Mouse (Mus musculus) MEL (cell line): Measurements from ENCODE around the gene Celf2.

Experiments used
- CHD1 ChIP-seq: IDR thresholded peaks from 2 replicates; pipeline ENCODE4 v1.6.1; 2012; ENCODE audit warnings: low read depth, mild to moderate bottlenecking, inconsistent platforms, low read length, improper control_type of control experiment
- CTCF ChIP-seq, 3 experiments: IDR thresholded peaks in 2 of 3; conservative IDR thresholded peaks in 1 of 3; 2 replicates each; pipeline ENCODE4 v1.5.1; 2011 to 2012; ENCODE audit warnings: low read length in 3 of 3, low read depth in 2 of 3, mild to moderate bottlenecking in 2 of 3, improper control_type of control experiment in 1 of 3, inconsistent platforms in 1 of 3, mixed read lengths in 1 of 3, moderate library complexity in 1 of 3; ENCODE audit not compliant: control insufficient read depth in 1 of 3, insufficient read depth in 1 of 3, poor library complexity in 1 of 3, severe bottlenecking in 1 of 3
- EP300 ChIP-seq, 2 experiments: IDR thresholded peaks; 2 replicates each; pipeline ENCODE4 v1.6.1; 2011; ENCODE audit warnings: improper control_type of control experiment in 2 of 2, low read length in 2 of 2, low read depth in 1 of 2, mild to moderate bottlenecking in 1 of 2
- GABPA ChIP-seq: IDR thresholded peaks from 2 replicates; pipeline ENCODE4 v1.6.1; 2012; ENCODE audit warnings: low read depth, mild to moderate bottlenecking, inconsistent platforms, low read length, improper control_type of control experiment, moderate library complexity
- GATA1 ChIP-seq: IDR thresholded peaks from 2 replicates; pipeline ENCODE4 v1.6.1; 2011; ENCODE audit warnings: low read depth, low read length, improper control_type of control experiment
- MAFK ChIP-seq: IDR thresholded peaks from 2 replicates; pipeline ENCODE4 v1.6.1; 2011; ENCODE audit warnings: low read depth, mild to moderate bottlenecking, low read length, improper control_type of control experiment, borderline replicate concordance
- MYC ChIP-seq: IDR thresholded peaks from 2 replicates; pipeline ENCODE4 v1.6.1; 2011; ENCODE audit warnings: low read depth, mild to moderate bottlenecking, low read length, improper control_type of control experiment, moderate library complexity
- POLR2A ChIP-seq, 2 experiments: IDR thresholded peaks; 2 replicates each; pipeline ENCODE4 v1.6.1; 2011 to 2012; ENCODE audit warnings: low read length in 2 of 2, mild to moderate bottlenecking in 2 of 2, control low read depth in 1 of 2, improper control_type of control experiment in 1 of 2, low read depth in 1 of 2, moderate library complexity in 1 of 2; ENCODE audit not compliant: control insufficient read depth in 1 of 2, insufficient read depth in 1 of 2, poor library complexity in 1 of 2
- RCOR1 ChIP-seq: IDR thresholded peaks from 2 replicates; pipeline ENCODE4 v1.6.1; 2012; ENCODE audit warnings: low read depth, mild to moderate bottlenecking, inconsistent platforms, low read length, improper control_type of control experiment
- UBTF ChIP-seq: IDR thresholded peaks from 2 replicates; pipeline ENCODE4 v1.6.1; 2012; ENCODE audit warnings: low read depth, mild to moderate bottlenecking, inconsistent platforms, low read length, improper control_type of control experiment, moderate library complexity, borderline replicate concordance; ENCODE audit not compliant: insufficient read depth
- USF1 ChIP-seq: IDR thresholded peaks from 2 replicates; pipeline ENCODE4 v1.6.1; 2014; ENCODE audit warnings: low read depth, mild to moderate bottlenecking, inconsistent platforms, low read length, improper control_type of control experiment, moderate library complexity
- ZC3H11A ChIP-seq: IDR thresholded peaks from 2 replicates; pipeline ENCODE4 v1.6.1; 2012; ENCODE audit warnings: low read depth, mild to moderate bottlenecking, inconsistent platforms, low read length, improper control_type of control experiment
- ZKSCAN1 ChIP-seq: IDR thresholded peaks from 2 replicates; pipeline ENCODE4 v1.6.1; 2012; ENCODE audit warnings: low read depth, mild to moderate bottlenecking, inconsistent platforms, low read length, improper control_type of control experiment, moderate library complexity

DNA sequence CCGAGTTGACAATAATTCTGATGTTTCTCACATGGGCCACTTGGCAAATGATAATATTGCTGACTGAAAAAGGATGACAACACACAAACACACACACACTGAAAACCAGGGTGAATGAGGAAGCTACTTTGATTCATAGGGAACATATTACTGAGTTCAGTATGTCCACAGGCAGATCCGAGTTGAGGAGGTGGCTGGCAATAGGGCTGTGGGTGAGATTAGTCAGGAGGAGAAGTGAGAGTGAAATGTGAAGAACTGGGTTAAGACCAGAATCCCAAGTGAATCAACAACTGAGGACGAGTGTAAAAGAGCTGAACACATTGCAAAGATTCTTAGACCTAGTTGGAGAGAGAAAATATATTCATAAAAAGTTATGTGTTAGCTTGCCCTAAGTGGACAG is 616.3 kb downstream of the Celf2 start:
- no peak for TF ChIP-seq CTCF (IDR thresholded peaks at IDR 0.05 in 2 of 3, conservative IDR thresholded peaks at IDR 0.05 in 1 of 3; ENCODE audit: control insufficient read depth in 1 of 3, insufficient read depth in 1 of 3, low read depth in 2 of 3, low read length in 3 of 3, poor library complexity in 1 of 3, severe bottlenecking in 1 of 3)
- no peak for TF ChIP-seq ZC3H11A
- TF ChIP-seq POLR2A (IDR thresholded peaks at IDR 0.05; ENCODE audit: control insufficient read depth in 1 of 2, insufficient read depth in 1 of 2, low read depth in 1 of 2, low read length in 2 of 2, poor library complexity in 1 of 2), result no peak
- no peak for TF ChIP-seq MAFK
- TF ChIP-seq RCOR1, result no peak
- no peak for TF ChIP-seq GATA1
- no peak for TF ChIP-seq GABPA
- TF ChIP-seq ZKSCAN1, result no peak
- no peak for TF ChIP-seq MYC
- no peak for TF ChIP-seq EP300 (IDR thresholded peaks at IDR 0.05; ENCODE audit: low read depth in 1 of 2, low read length in 2 of 2)
- no peak for TF ChIP-seq UBTF
- no peak for TF ChIP-seq USF1
- TF ChIP-seq CHD1, result no peak
